Mouse (Mus musculus) limb, embryonic 13.5 days (tissue): Measurements from ENCODE around the gene Sectm1a. TPM values are rescaled to one million over a fixed set of nuclear protein-coding genes. Genes with fewer than 3 reads are reported as not detected.
"Not testable (repeated sequence)": the region's sequence is repeated elsewhere in the genome, so short reads cannot be mapped to it uniquely, and the experiment has no call there.

Experiments used
- ATAC-seq: fragments of 200-750 bp; cut with Nextera tagmentation; 2 replicates; pipeline ENCODE4 v1.8.0; 2017; ENCODE audit warnings: low read depth, moderate number of reproducible peaks, moderate TSS enrichment; ENCODE audit not compliant: low FRiP score
- H3K27ac ChIP-seq: fragments of 300-500 bp; sonication (generic); 2 replicates; pipeline ENCODE4 v1.5.1; 2015; ENCODE audit warnings: inconsistent platforms, mild to moderate bottlenecking, moderate library complexity
- H3K27me3 ChIP-seq: fragments of 300-500 bp; sonication (generic); 2 replicates; pipeline ENCODE4 v1.6.1; 2015; ENCODE audit warnings: mild to moderate bottlenecking, inconsistent platforms
- H3K36me3 ChIP-seq: fragments of 300-500 bp; sonication (generic); 2 replicates; pipeline ENCODE4 v1.6.1; 2015; ENCODE audit warnings: inconsistent platforms, mild to moderate bottlenecking, moderate library complexity
- H3K4me1 ChIP-seq: fragments of 300-500 bp; sonication (generic); 2 replicates; pipeline ENCODE4 v1.6.1; 2015; ENCODE audit warnings: inconsistent platforms
- H3K4me2 ChIP-seq: fragments of 300-500 bp; sonication (generic); replicated peaks from 2 replicates; pipeline ENCODE4 v1.6.1; 2015; ENCODE audit warnings: inconsistent platforms, mild to moderate bottlenecking, moderate library complexity
- H3K4me3 ChIP-seq: fragments of 300-500 bp; sonication (generic); 2 replicates; pipeline ENCODE4 v1.5.1; 2015; ENCODE audit warnings: moderate library complexity, mild to moderate bottlenecking, inconsistent platforms
- H3K9ac ChIP-seq: fragments of 300-500 bp; sonication (generic); 2 replicates; pipeline ENCODE4 v1.6.1; 2015; ENCODE audit warnings: mild to moderate bottlenecking, inconsistent platforms
- H3K9me3 ChIP-seq: fragments of 300-500 bp; sonication (generic); 2 replicates; pipeline ENCODE4 v1.6.1; 2016; ENCODE audit warnings: inconsistent platforms
- WGBS: fragments of 180-500 bp; shearing (Covaris S2); methylation state at CpG from one replicate; pipeline ENCODE4 v1.1.7; 2015; 5-methylcytosine and 5-hydroxymethylcytosine counted together
- polyA plus RNA-seq: library from polyadenylated mRNA; unstranded; fragments of >200 nt; fragmentation: Nextera tagmentation; extraction: Ambion mirVana; gene quantifications from 2 replicates; pipeline ENCODE4 v1.2.1, GENCODE M21; 2015

Gene Sectm1a
- polyA plus RNA-seq, 1 experiment from 2014 or later, result 0.37 TPM

DNA sequence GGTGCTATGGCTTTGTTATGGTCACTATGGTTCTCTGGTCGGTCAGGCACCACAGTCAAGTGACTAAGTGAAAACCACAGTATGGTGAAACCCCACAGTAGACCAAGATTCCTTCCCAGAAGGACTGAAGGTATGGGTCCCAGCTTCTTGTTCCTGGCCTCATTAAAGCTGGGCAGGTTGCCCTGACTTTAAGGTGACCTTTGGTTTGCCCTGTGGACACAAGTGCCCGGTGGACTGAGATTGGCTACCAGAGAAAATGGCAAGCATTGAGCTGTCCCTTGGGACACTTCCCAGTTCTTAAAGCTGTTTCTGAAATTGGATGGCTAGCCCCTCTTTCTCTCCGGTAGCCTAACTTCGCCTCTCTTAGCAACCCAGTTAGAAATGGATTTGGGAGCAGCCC lies 22.1 kb downstream of the Sectm1a start:
- Histone ChIP-seq H3K27me3 (no peaks in the 10 kb centered on the region), H3K36me3 (no peaks in the 10 kb centered on the region), H3K4me2 (no peak overlapping the region), H3K4me3 (no peak overlapping the region), H3K9ac (no peak overlapping the region), H3K27ac (no peak overlapping the region), H3K9me3 (no peaks in the 10 kb centered on the region), H3K4me1 (peaks cover 10% of the 10 kb centered on the region; the same call in 1 of the 2 replicates)
- 90% methylated on average over 4 of the region's 4 CpGs for WGBS
- ATAC-seq, result no peak

DNA sequence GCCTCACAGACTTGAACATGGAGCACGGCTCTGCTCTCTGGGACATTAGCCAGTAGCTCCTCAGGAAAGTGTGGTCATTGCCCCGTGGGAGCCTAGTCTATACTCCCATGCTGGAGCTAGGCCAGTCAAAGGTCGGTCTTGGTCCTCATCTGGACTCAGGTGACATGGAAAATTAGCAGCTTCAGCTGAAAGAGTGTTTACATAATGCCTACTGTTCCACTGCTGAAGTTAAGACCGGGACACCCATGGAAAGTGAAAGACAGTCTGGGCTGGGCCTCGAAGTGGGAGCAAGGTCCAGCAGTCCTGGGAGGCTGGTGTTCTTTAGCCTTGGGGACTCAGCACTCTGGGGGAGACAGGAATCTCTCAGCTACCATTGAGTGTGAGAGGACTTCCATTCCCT lies 22.9 kb downstream of the Sectm1a start:
- H3K9me3 ChIP-seq, result no peaks in the 10 kb centered on the region

DNA sequence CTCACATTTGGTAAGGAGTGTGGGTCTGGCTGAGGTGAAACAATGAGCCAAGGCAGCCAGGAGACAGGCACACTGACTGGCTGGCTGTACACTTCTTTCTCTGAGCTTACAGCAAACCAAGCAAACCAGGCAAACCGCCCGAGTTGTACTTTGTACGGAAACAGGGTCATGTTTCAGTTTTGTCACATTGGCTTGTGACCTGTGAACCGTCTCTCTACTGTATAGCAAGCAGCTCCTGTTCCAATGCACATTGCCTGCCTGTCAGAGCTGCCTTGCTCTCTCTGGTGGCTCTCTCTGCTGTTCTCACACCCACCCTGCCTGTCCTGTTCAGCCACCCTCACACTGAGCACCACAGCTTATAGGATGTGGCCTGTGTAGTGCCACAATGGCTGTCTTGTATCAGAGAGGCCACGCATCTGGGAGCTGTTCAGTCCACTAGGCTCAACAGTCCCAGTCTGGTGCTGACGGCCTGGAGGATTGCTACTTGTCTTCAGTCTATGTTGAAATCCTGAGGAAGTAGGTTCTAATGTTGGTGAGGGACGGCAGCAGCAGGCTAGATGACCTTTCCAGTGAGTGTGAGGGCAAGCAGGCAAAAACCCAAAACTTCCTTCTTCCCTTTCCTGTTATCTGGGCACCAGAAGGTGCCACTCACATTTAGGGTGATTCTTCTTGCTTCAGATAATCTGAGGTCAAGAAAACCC lies 24.3 kb downstream of the Sectm1a start:
- H3K4me3 ChIP-seq, result no peak overlapping the region
- H3K27ac ChIP-seq, result no peak overlapping the region
- H3K4me2 ChIP-seq, result no peak overlapping the region
- no peaks in the 10 kb centered on the region for H3K27me3 ChIP-seq
- peaks cover 12% of the 10 kb centered on the region; the same call in 1 of the 2 replicates for H3K4me1 ChIP-seq
- H3K36me3 ChIP-seq, result no peaks in the 10 kb centered on the region
- ATAC-seq, result no peak
- H3K9me3 ChIP-seq, result no peaks in the 10 kb centered on the region
- H3K9ac ChIP-seq, result no peak overlapping the region
- WGBS, result 60% methylated on average over 7 of the region's 7 CpGs

More for the DNA sequence above, 22.9 kb downstream of the Sectm1a start:
- H3K36me3 ChIP-seq, result no peaks in the 10 kb centered on the region
- no peak overlapping the region for H3K4me3 ChIP-seq
- no peak overlapping the region for H3K27ac ChIP-seq
- H3K4me2 ChIP-seq, result no peak overlapping the region
- no peak overlapping the region; the same call in 1 of the 2 replicates for H3K9ac ChIP-seq
- no peak for ATAC-seq
- no peaks in the 10 kb centered on the region for H3K27me3 ChIP-seq
- WGBS, result 81% methylated on average over 5 of the region's 5 CpGs
- H3K4me1 ChIP-seq, result peaks cover 12% of the 10 kb centered on the region; the same call in 1 of the 2 replicates

DNA sequence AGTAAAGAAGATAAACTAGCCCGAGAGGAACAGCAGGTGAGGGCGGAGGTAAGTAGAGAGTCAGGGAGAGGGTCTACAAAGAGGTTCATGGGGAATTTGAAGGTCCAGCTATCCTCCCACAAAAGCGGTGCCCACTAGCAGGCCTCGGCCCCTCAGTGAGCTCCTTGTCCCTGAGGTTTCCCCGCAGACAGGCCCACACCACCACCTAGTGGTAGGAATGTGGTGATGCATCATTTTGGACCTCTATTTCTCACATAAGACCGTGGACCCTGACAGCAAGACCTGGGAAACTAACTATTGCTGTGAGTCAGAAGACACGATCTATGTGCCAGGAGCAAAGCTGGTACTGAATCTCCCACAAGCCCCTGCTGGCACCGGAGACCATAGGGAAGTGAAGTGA lies 27.5 kb downstream of the Sectm1a start:
- no peak overlapping the region for H3K27ac ChIP-seq
- no peaks in the 10 kb centered on the region for H3K36me3 ChIP-seq
- H3K9me3 ChIP-seq, result no peaks in the 10 kb centered on the region
- no peak for ATAC-seq
- H3K4me3 ChIP-seq, result no peak overlapping the region
- no peak overlapping the region for H3K4me2 ChIP-seq
- no peak overlapping the region for H3K9ac ChIP-seq
- no peaks in the 10 kb centered on the region for H3K27me3 ChIP-seq
- peaks cover 12% of the 10 kb centered on the region; the same call in 1 of the 2 replicates for H3K4me1 ChIP-seq
- 15% methylated on average over 8 of the region's 8 CpGs for WGBS

DNA sequence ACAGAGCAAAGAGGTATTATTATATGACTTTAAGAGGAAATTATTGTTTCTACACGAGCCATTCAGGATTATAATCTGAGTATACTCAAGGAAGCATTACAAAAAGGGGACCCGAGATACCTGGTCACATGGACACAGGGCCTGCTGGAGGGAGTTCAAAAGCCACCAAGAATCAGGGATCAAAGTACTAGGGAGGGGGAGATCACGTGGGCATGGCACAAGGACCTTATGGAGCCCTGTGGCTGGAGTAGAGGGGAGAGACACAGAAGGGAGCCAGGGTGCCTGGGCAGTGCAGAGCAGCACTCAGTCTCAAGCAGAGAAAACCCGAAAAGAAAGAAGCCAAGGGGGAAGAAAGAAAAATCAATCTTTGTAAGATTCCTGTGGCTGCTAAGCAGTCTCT lies 28.6 kb downstream of the Sectm1a start:
- Histone ChIP-seq H3K27me3 (no peaks in the 10 kb centered on the region), H3K4me1 (peaks cover 12% of the 10 kb centered on the region; the same call in 1 of the 2 replicates), H3K27ac (no peak overlapping the region), H3K9me3 (no peaks in the 10 kb centered on the region), H3K9ac (no peak overlapping the region), H3K4me3 (no peak overlapping the region), H3K36me3 (no peaks in the 10 kb centered on the region), H3K4me2 (no peak overlapping the region)
- WGBS, result 62% methylated on average over 4 of the region's 4 CpGs
- ATAC-seq, result no peak

DNA sequence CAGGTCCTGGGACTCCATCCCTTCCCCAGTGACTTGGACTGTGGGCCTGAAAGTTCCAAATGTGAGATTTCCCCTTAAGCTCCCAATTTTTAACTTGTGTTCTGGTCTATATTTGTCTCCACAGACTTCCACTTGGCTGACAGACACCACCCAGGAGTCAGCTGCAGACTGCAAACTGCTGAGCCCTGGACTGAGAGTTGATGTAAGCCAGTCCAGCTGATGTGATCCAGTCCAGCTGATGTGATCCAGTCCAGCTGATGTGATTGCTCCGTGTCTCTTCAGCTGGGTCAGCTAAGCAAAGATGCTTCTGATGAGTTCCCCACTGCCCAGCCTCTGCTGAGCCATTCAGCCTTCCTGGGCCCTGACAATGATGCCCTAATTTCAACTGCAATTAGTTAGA lies 29.2 kb downstream of the Sectm1a start:
- Histone ChIP-seq H3K9ac (no peak overlapping the region), H3K4me3 (no peak overlapping the region), H3K27me3 (no peaks in the 10 kb centered on the region), H3K36me3 (no peaks in the 10 kb centered on the region), H3K4me2 (no peak overlapping the region), H3K9me3 (no peaks in the 10 kb centered on the region), H3K4me1 (peaks cover 11% of the 10 kb centered on the region; the same call in 1 of the 2 replicates), H3K27ac (no peak overlapping the region)
- WGBS, result 63% methylated on average over 1 of the region's 1 CpGs
- no peak for ATAC-seq

DNA sequence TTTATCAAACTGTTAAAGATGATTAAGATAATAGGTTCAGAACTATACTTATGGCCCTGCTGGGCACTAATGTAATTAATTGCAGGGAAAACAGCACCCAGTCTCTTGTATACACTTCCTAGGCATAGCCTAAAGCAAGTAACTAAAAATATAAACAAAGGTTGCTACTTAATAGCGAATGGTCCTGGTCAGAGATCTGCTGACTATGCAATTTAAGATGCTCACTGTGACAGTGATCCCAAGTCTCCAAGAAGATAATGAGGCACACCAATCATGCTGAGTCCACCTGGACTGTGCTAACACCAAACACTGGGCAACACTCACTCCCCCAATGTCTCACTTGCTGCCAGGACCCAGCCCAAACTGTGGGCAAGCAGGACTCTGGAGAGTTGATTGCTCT lies 31.2 kb downstream of the Sectm1a start:
- 66% methylated on average over 1 of the region's 1 CpGs for WGBS

DNA sequence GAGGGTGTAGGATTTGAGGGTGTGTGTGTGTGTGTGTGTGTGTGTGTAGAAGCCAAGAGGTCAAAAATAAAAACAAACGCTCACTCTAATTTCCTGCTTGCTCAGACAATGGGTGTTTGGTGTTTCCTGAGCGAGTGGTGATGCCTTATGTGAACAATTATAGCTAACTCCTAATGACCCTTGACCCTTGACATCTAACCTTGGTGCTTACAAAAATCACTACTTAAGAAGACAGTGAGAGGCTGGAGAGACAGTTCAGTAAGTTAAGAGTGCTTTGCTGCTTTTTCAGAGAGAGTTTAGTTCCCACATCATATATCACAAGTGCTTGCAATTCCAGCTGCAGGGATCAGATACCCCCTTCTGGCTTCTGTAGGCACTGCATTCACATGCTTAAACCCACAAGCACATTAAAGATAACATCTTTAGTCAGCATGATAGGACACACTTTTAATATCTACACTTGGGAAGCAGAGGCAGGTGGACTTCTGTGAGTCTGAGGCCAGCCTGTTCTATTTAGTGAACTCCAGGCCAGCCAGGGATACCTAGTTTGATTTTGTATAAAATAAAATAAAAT lies 33.1 kb downstream of the Sectm1a start:
- Histone ChIP-seq H3K36me3 (no peaks in the 10 kb centered on the region), H3K27ac (no peak overlapping the region), H3K4me1 (no peaks in the 10 kb centered on the region), H3K9me3 (no peaks in the 10 kb centered on the region), H3K27me3 (no peaks in the 10 kb centered on the region), H3K4me3 (no peak overlapping the region), H3K9ac (no peak overlapping the region), H3K4me2 (no peak overlapping the region)
- no peak for ATAC-seq
- 27% methylated on average over 2 of the region's 2 CpGs for WGBS

More for the DNA sequence above, 31.2 kb downstream of the Sectm1a start:
- Histone ChIP-seq H3K27ac (no peak overlapping the region), H3K27me3 (no peaks in the 10 kb centered on the region), H3K9me3 (no peaks in the 10 kb centered on the region), H3K4me3 (no peak overlapping the region), H3K4me1 (0 out of 2 replicates have a peak, but pooled peaks cover 2% of the 10 kb centered on the region), H3K36me3 (no peaks in the 10 kb centered on the region), H3K9ac (no peak overlapping the region), H3K4me2 (no peak overlapping the region)
- ATAC-seq, result no peak

DNA sequence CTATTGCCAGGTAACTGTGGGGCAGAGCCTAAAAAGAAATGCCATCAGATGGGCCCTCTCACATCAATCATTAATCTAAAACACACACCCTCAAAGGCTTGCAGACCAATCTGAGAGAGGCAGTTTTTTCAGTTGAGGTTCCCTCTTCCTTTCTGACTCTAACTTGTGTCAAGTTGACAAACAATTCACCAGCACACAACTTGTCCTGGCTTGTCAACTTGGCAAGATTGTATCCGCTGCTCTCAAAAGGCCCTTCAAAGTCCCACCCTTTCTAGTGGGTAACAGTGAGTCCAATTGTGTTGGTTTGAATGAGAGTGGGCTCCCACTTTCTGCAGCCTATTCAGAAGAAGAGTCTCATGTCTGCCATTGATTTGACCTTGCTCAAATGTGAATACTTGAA lies 35.7 kb downstream of the Sectm1a start:
- Histone ChIP-seq H3K27ac (no peak overlapping the region), H3K9me3 (no peaks in the 10 kb centered on the region), H3K9ac (no peak overlapping the region), H3K27me3 (no peaks in the 10 kb centered on the region), H3K4me3 (no peak overlapping the region), H3K36me3 (no peaks in the 10 kb centered on the region), H3K4me2 (no peak overlapping the region), H3K4me1 (no peaks in the 10 kb centered on the region)
- no peak for ATAC-seq
- WGBS, result 77% methylated on average over 1 of the region's 1 CpGs

DNA sequence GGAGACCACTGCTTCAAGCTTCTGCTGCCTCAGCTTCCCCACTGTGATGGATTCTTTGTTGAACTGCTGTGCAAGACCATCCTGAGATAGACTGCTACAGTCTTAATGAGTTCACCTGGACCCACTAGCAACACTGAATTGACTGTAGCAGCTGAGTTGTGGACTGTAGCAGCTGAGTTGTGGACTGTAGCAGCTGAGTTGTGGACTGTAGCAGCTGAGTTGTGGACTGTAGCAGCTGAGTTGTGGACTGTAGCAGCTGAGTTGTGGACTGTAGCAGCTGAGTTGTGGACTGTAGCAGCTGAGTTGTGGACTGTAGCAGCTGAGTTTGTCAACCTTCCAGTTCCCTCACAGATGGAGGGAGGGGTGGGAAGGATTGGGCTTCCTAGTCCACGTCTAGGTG lies 38.0 kb downstream of the Sectm1a start:
- H3K27ac ChIP-seq, H3K27me3 ChIP-seq, H3K4me2 ChIP-seq, H3K9me3 ChIP-seq, H3K4me1 ChIP-seq, H3K36me3 ChIP-seq, H3K4me3 ChIP-seq, H3K9ac ChIP-seq, ATAC-seq: not testable (repeated sequence)
- WGBS, result 42% methylated on average over 1 of the region's 1 CpGs

DNA sequence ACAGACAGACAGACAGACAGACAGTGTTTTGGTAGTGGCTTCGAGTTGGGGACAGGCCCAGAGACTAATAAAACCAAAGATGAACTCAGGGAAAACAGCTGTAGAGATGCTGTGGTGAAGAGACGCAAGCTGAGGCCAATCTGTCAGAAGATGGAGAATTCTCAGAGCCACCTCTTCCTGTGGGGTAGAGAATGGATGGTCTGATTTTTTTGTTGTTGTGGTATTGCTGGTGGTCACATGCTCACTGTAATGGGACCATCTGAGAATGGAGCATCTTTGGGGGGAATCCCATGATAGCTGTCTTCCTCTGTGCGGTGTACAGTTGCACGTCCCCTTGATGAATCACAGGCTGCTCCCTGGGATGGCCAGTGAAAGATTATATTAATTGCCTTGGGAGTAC lies 38.5 kb downstream of the Sectm1a start:
- Histone ChIP-seq H3K4me1 (no peaks in the 10 kb centered on the region), H3K36me3 (no peaks in the 10 kb centered on the region), H3K27ac (no peak overlapping the region), H3K4me2 (no peak overlapping the region), H3K4me3 (no peak overlapping the region), H3K27me3 (peaks cover 2% of the 10 kb centered on the region; the same call in 1 of the 2 replicates), H3K9me3 (no peaks in the 10 kb centered on the region), H3K9ac (no peak overlapping the region)
- no peak for ATAC-seq
- WGBS, result 85% methylated on average over 4 of the region's 4 CpGs

DNA sequence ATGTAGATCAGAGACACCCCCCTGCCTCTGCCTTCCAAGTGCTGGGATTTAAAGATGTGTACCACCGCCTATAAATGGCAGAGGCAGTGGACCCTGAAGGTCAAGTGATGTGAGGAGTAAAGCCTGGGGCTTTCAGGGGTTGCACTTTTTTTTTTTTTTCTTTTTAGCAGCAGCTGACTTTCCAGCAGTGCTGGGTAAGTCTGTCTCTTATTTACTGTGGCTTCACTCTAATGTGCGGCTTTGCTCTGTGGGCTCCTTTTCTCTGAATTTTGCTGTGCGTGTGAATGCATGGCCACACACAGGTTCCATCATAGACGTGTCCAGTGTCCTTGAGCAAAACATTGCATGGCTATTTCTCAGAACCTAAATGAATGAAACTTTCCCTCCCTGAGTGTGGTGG lies 39.4 kb downstream of the Sectm1a start:
- Histone ChIP-seq H3K36me3 (no peaks in the 10 kb centered on the region), H3K9me3 (no peaks in the 10 kb centered on the region), H3K9ac (no peak overlapping the region), H3K27ac (no peak overlapping the region), H3K4me1 (no peaks in the 10 kb centered on the region), H3K4me2 (no peak overlapping the region), H3K27me3 (peaks cover 3% of the 10 kb centered on the region; the same call in 1 of the 2 replicates), H3K4me3 (no peak overlapping the region)
- no peak for ATAC-seq
- 69% methylated on average over 4 of the region's 4 CpGs for WGBS

DNA sequence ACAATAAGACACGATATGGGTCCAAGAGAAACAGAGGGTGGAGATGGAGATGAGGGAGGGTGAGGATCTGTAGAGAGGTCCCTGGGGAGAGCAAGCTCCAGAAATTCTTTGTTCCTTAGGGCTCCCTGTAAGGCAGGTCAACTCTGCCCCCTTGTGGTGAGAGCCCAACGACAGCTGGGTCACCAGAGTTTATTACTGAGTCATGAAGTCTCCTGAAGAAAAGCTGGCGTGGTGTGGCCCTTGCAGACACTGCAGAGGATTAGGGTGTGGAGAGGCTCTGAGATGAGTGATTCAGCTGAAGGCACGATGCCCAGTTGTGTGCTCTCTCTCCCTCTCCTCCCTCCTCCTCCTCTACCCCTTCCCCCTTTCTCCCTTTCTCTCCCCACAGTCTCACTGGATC lies 39.8 kb downstream of the Sectm1a start:
- no peak for ATAC-seq
- H3K36me3 ChIP-seq, result no peaks in the 10 kb centered on the region
- 7% methylated on average over 4 of the region's 4 CpGs for WGBS
- H3K27me3 ChIP-seq, result peaks cover 3% of the 10 kb centered on the region; the same call in 1 of the 2 replicates
- no peak overlapping the region for H3K27ac ChIP-seq
- H3K4me1 ChIP-seq, result no peaks in the 10 kb centered on the region
- H3K4me3 ChIP-seq, result no peak overlapping the region
- H3K4me2 ChIP-seq, result no peak overlapping the region
- no peaks in the 10 kb centered on the region for H3K9me3 ChIP-seq
- no peak overlapping the region for H3K9ac ChIP-seq
